Mouse (Mus musculus) adrenal gland, postnatal 10 days (tissue): ENCODE results near the gene Lmln. TPM values are rescaled to one million over a fixed set of nuclear protein-coding genes. Genes with fewer than 3 reads are reported as not detected.

Source experiments
- microRNA-seq: library from miRNA; unstranded; fragments of <30 nt; microRNA quantifications from one replicate; pipeline ENCODE4 v1.2.0, GENCODE M21; 2021
- total RNA-seq, 2 experiments: library from RNA; stranded (reverse); gene quantifications; 2 replicates each; pipeline ENCODE4 v1.2.3; 2021

Lmln gene
- total RNA-seq, 2 experiments from 2014 or later = 5.5 to 9.9 TPM

Small RNAs within 50 kb of the gene (microRNA-seq; reads per million reads assigned to microRNA genes)
- gene Gm22231 (not detected), gene Mir1947 (12.5 reads per million, percentile 22 among the genes with 10 or more reads in this experiment)

Other genes with a start within 250 kb of the Lmln start
- gene Fyttd1, start 185.0 kb upstream of the Lmln start, total RNA-seq = 100 to 1,000 TPM; 105 to 114 TPM
- gene Rubcn, start 184.8 kb upstream of the Lmln start, total RNA-seq = 10 to 100 TPM; 24.1 to 35.3 TPM
- 10 to 100 TPM; 30.4 to 43.1 TPM for gene Lrch3, start 148.4 kb upstream of the Lmln start, total RNA-seq
- gene Iqcg, start 6.3 kb upstream of the Lmln start, total RNA-seq = 1 to 10 TPM; 2.4 to 3.1 TPM
- gene Rpl35a, start 6.1 kb upstream of the Lmln start, total RNA-seq = 100 to 1,000 TPM; 635 to 640 TPM
- 10 to 100 TPM; 43.8 to 57.3 TPM for gene Osbpl11, start 122.5 kb downstream of the Lmln start, total RNA-seq
- gene Snx4, start 188.9 kb downstream of the Lmln start, total RNA-seq = 10 to 100 TPM; 50.2 to 53.0 TPM